Mouse (Mus musculus) intestine, postnatal 0 days (tissue): ENCODE measurements around the gene Prm3. TPM values are rescaled to one million over a fixed set of nuclear protein-coding genes. Genes with fewer than 3 reads are reported as not detected.
"Not testable (repeated sequence)": the region's sequence is repeated elsewhere in the genome, so short reads cannot be mapped to it uniquely, and the experiment has no call there.

Experiments
- ATAC-seq: fragments of 200-750 bp; cut with Nextera tagmentation; 2 replicates; pipeline ENCODE4 v1.8.0; 2017; ENCODE audit warnings: mild to moderate bottlenecking, moderate TSS enrichment, moderate library complexity
- H3K27ac ChIP-seq: fragments of 300-500 bp; sonication (generic); 2 replicates; pipeline ENCODE4 v1.5.1; 2014; ENCODE audit warnings: mild to moderate bottlenecking, low read depth, low read length, moderate library complexity
- H3K27me3 ChIP-seq: fragments of 300-500 bp; sonication (generic); replicated peaks from 2 replicates; pipeline ENCODE4 v1.6.1; 2014; ENCODE audit warnings: low read length, mixed read lengths; ENCODE audit not compliant: control insufficient read depth, insufficient read depth
- H3K36me3 ChIP-seq: fragments of 300-500 bp; sonication (generic); 2 replicates; pipeline ENCODE4 v1.6.1; 2014; ENCODE audit warnings: mild to moderate bottlenecking, moderate library complexity; ENCODE audit not compliant: control insufficient read depth, insufficient read depth
- H3K4me1 ChIP-seq: fragments of 300-500 bp; sonication (generic); replicated peaks from 2 replicates; pipeline ENCODE4 v1.6.1; 2014; ENCODE audit warnings: antibody characterized with exemption, low read length, mixed read lengths; ENCODE audit not compliant: control insufficient read depth, insufficient read depth
- H3K4me2 ChIP-seq: fragments of 300-500 bp; sonication (generic); replicated peaks from 2 replicates; pipeline ENCODE4 v1.6.1; 2014; ENCODE audit warnings: low read depth, mild to moderate bottlenecking, moderate library complexity
- H3K4me3 ChIP-seq: fragments of 300-500 bp; sonication (generic); 2 replicates; pipeline ENCODE4 v1.5.1; 2014; ENCODE audit warnings: low read depth, low read length
- H3K9ac ChIP-seq: fragments of 300-500 bp; sonication (generic); 2 replicates; pipeline ENCODE4 v1.6.1; 2014; ENCODE audit warnings: mild to moderate bottlenecking, low read depth, low read length
- H3K9me3 ChIP-seq: fragments of 300-500 bp; sonication (generic); 2 replicates; pipeline ENCODE4 v1.6.1; 2016; ENCODE audit warnings: mixed run types; ENCODE audit not compliant: control insufficient read depth
- CTCF ChIP-seq: sonication (generic); IDR thresholded peaks from 2 replicates; pipeline ENCODE4 v1.5.1; 2016; ENCODE audit warnings: low read depth, mild to moderate bottlenecking, control low read depth, antibody characterized with exemption, moderate library complexity
- WGBS: fragments of 180-500 bp; shearing (Covaris S2); extraction: QIAGEN DNeasy Blood & Tissue Kit; methylation state at CpG from one replicate; pipeline ENCODE4 v1.1.7; 2014; 5-methylcytosine and 5-hydroxymethylcytosine counted together
- polyA plus RNA-seq: library from polyadenylated mRNA; unstranded; fragments of >200 nt; fragmentation: Nextera tagmentation; extraction: Ambion mirVana; gene quantifications from 2 replicates; pipeline ENCODE4 v1.2.1, GENCODE M21; 2015

Gene Prm3
- polyA plus RNA-seq, 1 experiment from 2014 or later = not detected

- ATAC-seq = no peak
- 0 out of 2 replicates have a peak, but pooled peaks cover 3% of the 10 kb centered on the region for H3K4me1 ChIP-seq
- no peak within 1 kb of the TSS for H3K27ac ChIP-seq
- H3K4me3 ChIP-seq = no peak within 1 kb of the TSS
- H3K27me3 ChIP-seq = peaks cover 7% of the 10 kb centered on the region; the same call in 1 of the 2 replicates
- H3K9me3 ChIP-seq = no peaks in the 10 kb centered on the region
- H3K9ac ChIP-seq = no peak within 1 kb of the TSS
- H3K4me2 ChIP-seq = no peak within 1 kb of the TSS
- 87% methylated on average over 2 of the region's 2 CpGs for WGBS
- H3K36me3 ChIP-seq = no peaks in the 10 kb centered on the region
- TF ChIP-seq CTCF = no peak
These were observed 22.2 kb upstream of the Prm3 start, which contains the start of gene Gm11172 for GRCm38 (mm10) chr16:10812865-10813371. Gene Gm11172 (plus strand): TSS chr16:10812915.

GRCm38 (mm10) chr16:10810376-10810775 is 19.7 kb upstream of the Prm3 start:
- peaks cover 7% of the 10 kb centered on the region; the same call in 1 of the 2 replicates for H3K27me3 ChIP-seq
- no peak for ATAC-seq
- 0 out of 2 replicates have a peak, but pooled peaks cover 3% of the 10 kb centered on the region for H3K4me1 ChIP-seq
- H3K36me3 ChIP-seq = no peaks in the 10 kb centered on the region
- no peak overlapping the region for H3K9ac ChIP-seq
- H3K9me3 ChIP-seq = no peaks in the 10 kb centered on the region
- H3K4me2 ChIP-seq = no peak overlapping the region
- 90% methylated on average over 1 of the region's 1 CpGs for WGBS
- H3K4me3 ChIP-seq = no peak overlapping the region
- H3K27ac ChIP-seq = no peak overlapping the region
- TF ChIP-seq CTCF = no peak

GRCm38 (mm10) chr16:10805789-10806527 is 15.2 kb upstream of the Prm3 start, which contains the start of gene Prm1:
Gene Prm1 (minus strand): TSS chr16:10805839.
- Histone ChIP-seq H3K4me3 (no peak within 1 kb of the TSS), H3K4me1 (no peaks in the 10 kb centered on the region), H3K9ac (no peak within 1 kb of the TSS), H3K27ac (no peak within 1 kb of the TSS), H3K36me3 (no peaks in the 10 kb centered on the region), H3K9me3 (no peaks in the 10 kb centered on the region), H3K27me3 (peaks cover 7% of the 10 kb centered on the region; the same call in 1 of the 2 replicates), H3K4me2 (no peak within 1 kb of the TSS)
- ATAC-seq = no peak
- TF ChIP-seq CTCF = no peak
- WGBS = 86% methylated on average over 10 of the region's 10 CpGs

DNA sequence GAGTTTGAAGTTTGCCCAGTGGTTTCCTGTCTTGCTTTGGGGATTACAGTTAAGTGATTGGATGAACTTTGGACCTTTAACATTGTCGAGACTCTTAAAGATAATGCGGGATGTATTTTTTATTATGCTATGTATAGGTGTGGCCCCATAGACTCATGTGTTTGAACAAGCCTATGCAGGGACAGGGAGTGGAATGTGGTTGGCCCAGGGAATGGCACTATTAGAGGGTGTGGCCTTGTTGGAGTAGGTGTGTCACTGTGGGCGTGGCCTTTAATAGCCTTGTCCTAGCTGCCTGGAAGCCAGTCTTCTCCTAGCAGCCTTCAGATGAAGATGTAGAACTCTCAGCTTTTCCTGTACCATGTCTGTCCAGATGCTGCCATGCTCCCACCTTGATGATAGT is 11.7 kb upstream of the Prm3 start:
- not testable (repeated sequence) for H3K27ac ChIP-seq, H3K9ac ChIP-seq, H3K4me1 ChIP-seq, H3K9me3 ChIP-seq, H3K36me3 ChIP-seq, H3K4me3 ChIP-seq, H3K27me3 ChIP-seq, H3K4me2 ChIP-seq
- WGBS = 40% methylated on average over 3 of the region's 3 CpGs
- peak; percentile 98 for ATAC-seq

DNA sequence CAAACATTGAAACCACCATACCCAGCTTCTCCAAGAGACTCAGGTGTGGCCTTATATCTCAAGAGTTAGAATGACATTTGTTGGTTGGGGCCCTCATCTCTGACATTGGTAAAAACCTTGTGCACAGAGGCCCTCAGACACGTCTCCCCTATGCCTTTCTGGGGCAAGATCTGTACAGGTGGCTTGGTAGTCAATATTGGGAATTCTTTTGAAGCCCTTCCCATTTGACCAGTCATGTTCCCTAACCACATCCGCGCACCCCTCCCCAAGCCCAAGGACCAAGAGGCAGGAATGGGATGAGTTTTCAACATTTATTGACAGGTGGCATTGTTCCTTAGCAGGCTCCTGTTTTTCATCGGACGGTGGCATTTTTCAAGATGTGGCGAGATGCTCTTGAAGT is 5.3 kb upstream of the Prm3 start, which contains the start of gene Prm2:
Gene Prm2, minus strand, starts transcription at position 101 of the 400 bp plus-strand sequence.
- no peak for TF ChIP-seq CTCF
- Histone ChIP-seq H3K9ac (no peak within 1 kb of the TSS), H3K27me3 (peaks cover 21% of the 10 kb centered on the region; the same call in 1 of the 2 replicates), H3K36me3 (no peaks in the 10 kb centered on the region), H3K4me3 (no peak within 1 kb of the TSS), H3K4me1 (no peaks in the 10 kb centered on the region), H3K27ac (no peak within 1 kb of the TSS), H3K9me3 (no peaks in the 10 kb centered on the region), H3K4me2 (no peak within 1 kb of the TSS)
- ATAC-seq = no peak
- 68% methylated on average over 6 of the region's 6 CpGs for WGBS

DNA sequence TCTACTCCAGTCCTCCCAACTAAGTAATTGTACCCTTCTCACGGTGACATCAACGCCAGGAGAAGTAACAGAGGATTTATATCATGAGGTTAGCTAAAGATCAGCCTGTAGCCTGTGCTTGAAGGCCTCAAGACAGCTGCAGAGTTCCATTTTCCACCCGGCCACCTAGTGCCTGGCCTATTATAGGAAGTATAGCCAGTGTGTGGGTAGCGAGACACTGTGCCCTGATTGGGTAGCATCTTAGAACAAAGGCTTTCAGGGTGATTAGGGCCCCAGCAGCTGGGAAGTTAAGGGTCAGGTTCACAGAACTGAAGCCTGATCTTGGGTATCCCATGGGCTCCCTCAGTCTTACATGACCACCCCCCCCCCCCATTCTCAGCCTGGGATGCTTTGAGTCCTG is 1.8 kb downstream of the Prm3 start:
- Histone ChIP-seq H3K9me3 (no peaks in the 10 kb centered on the region), H3K4me2 (no peak overlapping the region), H3K36me3 (no peaks in the 10 kb centered on the region), H3K27me3 (no peaks in the 10 kb centered on the region), H3K4me1 (0 out of 2 replicates have a peak, but pooled peaks cover 6% of the 10 kb centered on the region), H3K27ac (no peak overlapping the region), H3K4me3 (no peak overlapping the region), H3K9ac (no peak overlapping the region)
- 82% methylated on average over 4 of the region's 4 CpGs for WGBS
- TF ChIP-seq CTCF = no peak
- no peak for ATAC-seq
